Mouse (Mus musculus): ENCODE measurements at regions not wholly inside any gene's neighbourhood (a gene's known extent, or its start where the extent isn't known, plus 50 kb on each side); places are given as distances from the start of the nearest gene placed in this dataset.

GRCm38 (mm10) chr16:70147673-70148359 lies 165.9 kb upstream of the Gbe1 start:
- TF ChIP-seq POLR2A (IDR thresholded peaks at IDR 0.05; ENCODE audit: borderline replicate concordance, extremely low read depth, insufficient read depth, insufficient read length, poor library complexity, severe bottlenecking), result no peak
- TF ChIP-seq CTCF (IDR thresholded peaks at IDR 0.05; ENCODE audit: borderline replicate concordance, extremely low read depth, insufficient read depth, insufficient read length), result no peak

All from brain, embryonic 14.5 days (tissue).